Mouse (Mus musculus) heart, adult 8-10 months (tissue): ENCODE results near the gene Nlrp4c. TPM values are rescaled to one million over a fixed set of nuclear protein-coding genes. Genes with fewer than 3 reads are reported as not detected.
"Not testable (repeated sequence)": the region's sequence is repeated elsewhere in the genome, so short reads cannot be mapped to it uniquely, and the experiment has no call there.

Experiments used
- DNase-seq: peaks from one replicate; pipeline ENCODE4 v3.0.0; 2022; ENCODE audit warnings: low spot score
- total RNA-seq, 4 experiments: library from RNA; stranded (reverse); gene quantifications; 2 replicates each; pipeline ENCODE4 v1.2.4; 2022

Nlrp4c gene
- not detected for total RNA-seq

DNA sequence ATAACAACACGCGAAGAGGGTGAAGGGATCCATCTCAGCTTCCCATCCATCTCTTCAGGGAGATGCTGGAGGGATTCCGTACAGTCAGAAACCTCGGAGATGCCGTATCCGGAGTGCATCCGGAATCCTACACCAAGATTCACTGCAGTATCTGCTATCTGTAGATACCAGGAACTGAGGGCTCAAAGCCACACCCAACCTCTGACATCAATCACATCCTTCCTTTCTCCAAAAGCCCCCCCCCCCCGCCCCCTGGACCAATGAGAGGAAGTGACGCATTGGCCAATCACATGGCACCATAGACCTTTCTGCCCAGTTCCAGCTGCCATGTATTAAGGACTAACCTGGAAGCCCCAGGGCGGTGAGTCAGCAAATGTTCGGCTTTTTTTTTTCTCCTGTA, at the start of gene Nlrp4c:
Nlrp4c (plus strand) TSS at position 301 of the 400 bp plus-strand sequence.
- no peak for DNase-seq

DNA sequence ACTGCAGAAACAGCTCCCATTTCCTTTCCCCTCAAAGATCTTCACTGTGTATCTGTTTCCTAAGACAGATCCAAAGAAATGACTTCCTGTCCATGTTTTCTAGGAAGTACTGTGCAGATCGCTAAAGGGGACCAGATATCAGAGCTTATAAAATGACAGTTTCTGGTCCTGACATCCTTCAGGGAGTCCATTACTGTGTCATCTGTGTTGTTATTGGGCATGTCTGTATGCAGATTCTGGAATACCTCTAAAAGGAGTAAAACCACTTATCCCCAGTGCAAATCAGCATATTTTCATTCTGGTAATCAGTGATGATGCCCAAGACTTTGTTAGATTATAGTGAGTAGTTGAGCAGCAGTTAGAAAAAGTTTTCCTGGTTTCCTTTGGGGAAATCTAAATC, 34.1 kb upstream of the Nlrp4c start, which contains the start of gene Vmn1r65:
Vmn1r65 (minus strand) TSS at position 101 of the 400 bp plus-strand sequence.
- no peak for DNase-seq

DNA sequence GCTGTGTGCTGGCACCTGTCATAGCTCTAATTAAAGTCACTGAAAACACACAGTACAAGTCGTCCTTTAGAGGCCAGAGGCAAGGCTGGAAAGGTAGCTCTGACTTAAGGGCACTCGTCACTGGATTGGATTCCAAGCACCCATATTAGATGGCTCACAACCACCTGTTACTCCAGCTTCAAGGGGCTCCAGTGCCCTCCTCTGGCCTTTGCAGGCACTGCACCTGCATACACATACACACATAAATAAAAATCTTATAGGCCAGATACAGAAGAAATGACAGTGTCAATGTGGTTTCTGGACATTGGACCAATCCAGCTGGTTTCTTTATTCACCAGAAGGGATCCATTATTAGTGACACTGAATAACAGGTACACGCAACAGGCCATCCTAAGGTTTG, 74.5 kb downstream of the Nlrp4c start:
- no peak for DNase-seq

DNA sequence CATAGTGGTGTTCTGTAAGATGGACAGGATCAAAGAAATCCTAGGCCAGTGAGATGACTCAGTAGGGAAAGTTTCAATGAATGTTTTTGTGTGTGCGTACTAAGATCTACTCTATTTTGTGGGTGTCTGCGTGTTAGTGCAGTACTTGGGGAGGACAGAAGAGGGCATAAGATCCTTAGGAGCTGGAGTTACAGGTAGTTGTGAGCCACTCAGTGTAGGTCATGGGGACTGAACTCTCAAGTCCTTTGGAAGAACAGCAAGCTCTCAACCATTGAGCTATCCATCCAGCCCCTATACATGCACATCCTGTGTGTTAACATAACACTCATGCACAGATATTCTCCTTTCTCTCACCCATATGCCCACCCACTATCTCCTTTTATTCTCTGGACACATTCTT, 75.1 kb downstream of the Nlrp4c start:
- not testable (repeated sequence) for DNase-seq

DNA sequence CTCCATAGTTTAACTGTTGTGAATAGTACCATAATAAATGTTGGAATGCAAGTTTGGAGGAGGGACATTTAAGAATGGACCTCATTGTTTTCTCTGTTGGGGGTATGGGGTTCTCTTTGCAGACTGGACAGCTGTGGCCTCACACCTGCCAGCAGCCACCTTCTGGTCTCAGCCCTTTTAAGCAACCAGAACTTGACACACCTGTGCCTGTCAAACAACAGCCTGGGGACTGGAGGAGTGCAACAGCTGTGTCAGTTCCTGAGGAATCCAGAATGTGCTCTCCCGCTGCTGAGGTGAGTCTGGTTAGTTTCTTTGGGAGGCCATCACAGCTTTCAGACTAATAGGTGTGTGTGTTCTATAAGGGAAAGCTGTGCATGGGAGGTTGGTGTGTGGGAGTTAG, 76.2 kb downstream of the Nlrp4c start:
- not testable (repeated sequence) for DNase-seq

DNA sequence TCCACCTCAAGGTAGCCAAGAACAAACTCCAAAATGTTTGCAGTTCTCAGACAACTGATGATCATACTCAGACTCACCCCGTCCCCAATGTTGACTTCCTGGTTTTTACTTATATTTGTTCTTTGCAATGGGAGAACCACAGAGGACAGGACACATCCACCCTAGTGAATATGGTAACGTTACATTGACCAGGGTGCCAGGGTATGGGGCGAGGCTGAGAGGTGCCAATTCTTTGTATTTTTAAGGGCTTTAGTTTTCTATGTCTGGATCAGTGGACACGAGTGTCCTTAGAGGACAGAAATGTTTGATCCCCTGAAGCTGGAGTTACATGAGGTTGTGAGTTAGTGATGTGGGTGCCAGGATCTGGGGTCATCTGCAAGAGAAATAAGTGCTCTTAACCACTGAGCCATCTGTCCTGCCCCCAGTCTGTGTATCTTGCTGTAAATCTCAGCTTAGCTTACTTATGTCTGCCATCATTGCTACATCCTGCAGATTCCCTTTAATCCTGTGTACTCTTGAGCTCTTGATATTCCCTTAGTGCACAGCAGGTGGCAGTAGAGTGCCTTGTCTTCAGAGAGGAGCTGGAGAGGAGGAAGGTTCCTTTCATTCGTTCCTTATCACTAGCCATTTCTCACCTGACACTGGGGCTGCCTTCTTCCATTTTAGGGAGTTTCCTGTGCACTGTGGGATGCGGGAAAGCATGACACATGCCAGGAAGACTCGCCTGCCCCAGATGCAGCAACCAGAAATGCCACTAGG, 81.9 kb downstream of the Nlrp4c start:
- peak; percentile 82 for DNase-seq

DNA sequence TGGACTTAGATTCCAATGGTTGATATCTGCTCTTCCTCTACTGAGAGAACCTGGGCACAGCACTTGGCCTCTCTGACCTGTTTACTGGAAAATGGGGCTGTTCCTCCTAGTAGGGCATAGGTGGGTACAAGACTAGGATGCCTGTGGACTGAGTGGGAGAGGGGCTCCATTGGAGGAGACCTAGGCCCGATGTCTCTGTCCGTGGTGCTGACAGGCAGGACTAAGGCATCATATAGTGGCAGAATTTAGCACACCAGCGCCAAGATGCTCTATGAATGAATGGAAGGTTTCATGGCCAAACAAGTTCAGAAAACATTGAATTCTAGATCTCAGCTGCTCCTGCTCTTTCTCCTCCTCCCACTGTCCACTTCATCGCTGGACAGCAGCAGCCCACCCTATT, 85.4 kb downstream of the Nlrp4c start:
- DNase-seq: no peak

DNA sequence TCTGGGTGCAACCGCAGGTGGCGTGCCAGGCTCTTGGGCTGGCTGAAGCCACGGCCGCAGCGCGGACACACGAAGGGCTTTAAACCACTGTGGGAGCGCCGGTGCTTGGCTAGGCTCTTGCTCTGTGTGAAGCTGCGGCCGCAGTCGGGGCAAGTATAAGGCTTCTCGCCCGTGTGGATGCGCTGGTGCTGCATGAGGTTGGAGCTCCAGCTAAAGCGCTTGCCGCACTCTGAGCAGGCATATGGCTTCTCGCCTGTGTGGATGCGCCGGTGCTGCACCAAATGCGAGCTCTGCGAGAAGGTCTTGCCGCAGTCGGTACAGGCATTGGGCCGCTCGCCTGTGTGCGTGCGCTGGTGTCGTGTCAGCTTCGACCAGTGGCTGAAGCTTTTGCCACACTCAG, 87.7 kb downstream of the Nlrp4c start:
- DNase-seq: no peak

DNA sequence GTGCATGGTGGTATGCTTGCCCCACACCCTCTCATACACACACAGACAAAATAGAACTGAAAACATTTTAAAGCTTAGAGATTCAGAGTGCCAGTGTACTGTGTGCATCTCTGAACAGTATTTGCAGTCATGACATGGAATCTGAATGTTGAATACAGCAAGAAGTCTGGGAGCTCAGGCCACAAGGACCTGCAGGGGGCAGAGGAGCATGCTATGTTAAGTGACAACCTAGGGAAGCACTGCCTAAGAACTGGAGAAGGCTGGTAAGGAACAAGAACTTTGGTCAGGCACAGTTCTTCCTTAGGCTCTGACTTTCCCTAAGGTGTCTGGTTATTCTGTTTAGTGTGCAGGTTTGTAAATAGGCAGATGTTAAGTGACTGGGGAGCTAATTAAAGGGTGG, 91.5 kb downstream of the Nlrp4c start:
- DNase-seq: no peak

DNA sequence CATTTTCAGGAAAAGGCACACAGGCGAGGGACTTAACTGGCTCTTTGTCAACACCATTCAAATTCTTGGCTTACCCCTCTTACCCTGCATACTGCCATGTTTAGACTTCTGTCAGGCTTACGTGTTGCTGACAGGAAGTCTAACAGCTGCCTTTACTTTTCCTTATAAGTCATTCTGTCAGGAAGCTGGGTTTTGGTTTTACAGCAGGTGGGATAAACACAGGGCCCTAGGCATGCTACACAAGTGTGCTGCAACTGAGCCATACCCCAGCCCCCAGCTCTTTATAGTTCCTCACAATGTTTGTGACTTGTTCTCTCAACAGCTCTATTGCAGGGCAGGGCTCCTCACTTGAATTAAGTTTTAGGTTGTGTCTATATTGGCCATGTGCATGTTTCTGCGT, 94.3 kb downstream of the Nlrp4c start:
- DNase-seq: no peak

DNA sequence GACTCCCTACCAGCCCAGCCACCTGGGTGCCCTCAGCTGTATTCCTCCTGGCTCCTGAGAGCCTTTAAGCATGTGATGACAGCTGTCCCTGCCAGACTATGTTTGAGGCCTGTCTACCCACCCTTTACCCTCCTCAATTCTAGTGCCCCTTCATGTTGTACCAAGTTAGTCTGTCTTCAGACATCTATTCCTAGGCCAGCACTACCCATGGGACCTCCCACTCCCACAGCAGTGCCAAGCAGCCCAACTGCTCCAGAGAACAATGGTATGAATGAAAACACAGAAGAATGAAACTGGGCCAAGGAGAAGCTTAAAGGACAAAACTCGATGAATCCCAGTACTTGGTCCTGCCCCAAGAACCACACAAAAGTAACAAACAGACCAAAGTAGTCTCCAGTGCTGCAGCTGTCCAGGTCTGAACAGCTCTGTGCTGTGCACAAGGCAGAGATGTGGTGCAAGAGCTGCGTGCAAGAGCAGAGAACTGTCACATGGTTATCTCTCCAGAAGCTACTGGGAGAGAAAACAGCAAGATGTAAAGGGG, 99.1 kb downstream of the Nlrp4c start:
- DNase-seq: no peak

DNA sequence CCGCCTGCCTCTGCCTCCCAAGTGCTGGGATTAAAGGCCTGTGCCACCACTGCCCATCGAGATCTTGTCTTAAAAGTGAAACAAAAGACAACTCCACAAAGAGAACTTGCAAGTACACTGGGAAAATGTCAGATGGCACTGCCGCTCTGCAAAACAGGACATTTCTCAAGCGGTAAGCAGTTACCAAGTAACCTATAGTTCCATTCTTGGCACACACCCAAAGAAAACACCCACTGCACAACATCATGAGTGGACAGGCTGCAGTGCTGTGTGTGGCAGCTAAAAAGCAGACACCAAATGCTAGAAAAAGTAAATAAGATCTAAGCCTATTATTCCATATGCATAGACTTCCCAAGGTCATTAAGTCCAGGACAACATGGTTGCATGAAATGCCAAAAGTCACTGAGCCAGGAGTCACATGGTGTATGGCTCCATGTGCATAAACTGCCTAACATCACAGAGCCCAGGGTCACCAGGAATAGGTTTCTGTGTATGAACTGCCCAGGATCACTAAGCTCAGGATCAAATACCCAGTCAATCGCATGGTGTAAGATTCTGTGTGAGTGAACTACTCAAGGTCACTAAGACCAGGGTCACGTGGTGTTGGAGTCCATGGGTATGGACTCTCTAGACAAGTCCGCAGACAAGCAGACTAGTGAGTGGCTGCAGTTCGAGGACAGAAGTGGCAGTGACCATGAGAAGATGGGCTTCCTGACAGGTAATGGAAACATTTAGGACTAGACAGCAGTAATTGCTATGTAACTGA, 100.6 kb downstream of the Nlrp4c start:
- no peak for DNase-seq

DNA sequence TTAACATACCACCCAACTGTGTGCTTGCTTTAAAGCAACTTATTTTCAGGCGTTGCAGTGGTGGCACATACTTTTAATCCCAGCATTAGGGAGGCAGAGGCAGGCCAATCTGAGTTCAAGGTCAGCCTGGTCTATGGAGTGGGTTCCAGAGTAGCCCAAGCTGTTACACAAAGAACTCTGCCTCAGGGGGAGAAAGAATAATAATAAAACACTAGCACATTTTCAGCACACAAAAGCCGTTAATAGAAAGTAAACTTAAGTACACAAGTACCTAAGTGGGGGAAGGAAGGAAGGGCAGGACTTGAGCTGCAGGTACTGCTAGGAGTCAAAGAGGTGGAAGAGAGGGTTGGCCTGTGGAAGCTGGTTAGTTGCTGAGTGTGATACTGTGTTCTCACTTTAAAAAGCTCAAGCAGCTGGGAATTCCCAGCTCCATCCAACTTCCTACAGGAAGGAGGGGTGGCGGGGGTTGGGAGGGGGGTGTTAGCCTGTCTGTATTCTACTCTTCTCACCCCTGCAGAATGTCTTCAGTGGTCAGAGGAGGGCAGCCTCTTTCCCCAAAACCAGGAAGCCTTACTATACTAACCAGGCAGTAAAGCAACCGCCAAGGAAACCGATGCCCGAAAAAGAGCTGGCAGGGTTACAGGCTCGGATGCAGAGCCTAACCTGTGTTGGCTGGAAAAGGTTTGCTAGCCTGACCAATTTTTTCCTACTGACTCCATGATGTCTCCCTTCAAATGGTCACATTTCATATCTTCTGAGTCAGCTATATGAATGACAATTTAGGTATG, 101.4 kb downstream of the Nlrp4c start:
- no peak for DNase-seq

DNA sequence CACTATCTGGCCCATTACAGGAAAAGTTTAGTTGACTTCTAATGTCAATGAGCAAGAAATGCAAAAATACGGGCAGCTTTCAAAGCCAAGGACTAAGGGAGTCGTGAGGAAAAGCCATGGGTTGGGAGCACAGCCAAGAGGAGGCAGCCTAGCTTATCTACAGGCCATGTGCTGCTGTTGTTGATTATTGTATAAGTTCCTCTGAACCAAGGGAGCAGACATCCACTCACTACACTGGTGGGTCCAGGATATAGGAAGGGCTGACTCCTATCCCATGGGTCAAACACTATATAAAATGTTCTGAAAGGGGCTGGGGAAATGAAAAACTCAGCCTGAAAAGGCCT, 102.0 kb downstream of the Nlrp4c start:
- DNase-seq: no peak

DNA sequence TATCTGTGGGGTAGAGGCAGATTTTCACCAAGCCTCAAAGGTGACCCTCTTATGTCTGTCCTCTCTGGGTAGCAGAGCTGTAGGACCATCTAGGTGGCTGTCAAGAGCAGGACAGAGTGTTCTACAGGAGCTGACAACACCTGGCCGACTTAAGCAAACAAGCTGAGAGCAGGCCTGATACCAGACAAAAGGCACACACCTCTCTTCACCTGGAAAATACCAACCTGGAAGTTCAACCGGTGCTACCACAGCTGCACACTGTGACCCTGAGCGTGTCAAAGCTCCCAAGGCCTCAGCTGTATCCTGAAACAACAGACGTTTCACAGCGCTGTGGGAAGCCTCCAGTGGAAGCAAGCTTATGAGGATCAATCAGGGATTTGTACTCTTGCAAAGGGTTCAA, 102.7 kb downstream of the Nlrp4c start:
- no peak for DNase-seq

DNA sequence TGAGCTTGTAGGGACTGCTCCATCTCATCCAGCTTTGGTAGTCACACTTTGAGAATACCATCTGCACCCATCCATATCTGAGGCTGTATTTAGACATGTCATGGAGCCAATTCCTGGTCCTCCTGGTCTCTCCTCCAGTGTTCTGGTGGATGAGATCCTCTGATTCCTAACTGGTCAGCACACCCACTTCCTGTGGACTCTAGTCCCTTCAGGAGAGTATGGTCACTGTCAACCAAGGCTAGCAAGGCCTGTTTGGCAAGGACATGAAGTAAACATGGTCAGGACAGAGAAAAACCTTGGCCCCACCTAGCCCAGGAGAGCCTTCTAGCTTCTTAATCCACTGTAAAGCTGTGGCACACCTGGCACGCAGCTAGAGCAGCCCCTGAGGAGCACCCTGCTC, 106.3 kb downstream of the Nlrp4c start:
- DNase-seq: no peak

DNA sequence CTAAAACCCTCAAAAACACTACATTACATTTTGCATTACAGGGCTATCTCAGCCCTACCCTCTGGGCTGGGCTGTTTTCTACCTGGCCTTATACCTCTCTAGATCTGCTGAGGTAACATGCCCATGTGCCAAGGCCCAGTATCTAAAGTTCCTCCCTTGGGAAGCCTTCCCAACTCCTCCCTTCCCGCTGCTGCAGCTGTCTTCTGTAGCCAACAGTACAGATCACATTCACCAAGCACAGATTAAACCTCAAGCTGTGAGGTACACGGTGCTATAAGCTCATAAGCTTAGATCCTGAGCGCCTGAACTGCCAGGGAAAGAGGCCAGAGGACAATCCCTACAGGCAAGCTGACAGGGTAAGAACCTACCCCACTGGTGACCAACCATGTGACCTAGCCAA, 107.1 kb downstream of the Nlrp4c start:
- no peak for DNase-seq

DNA sequence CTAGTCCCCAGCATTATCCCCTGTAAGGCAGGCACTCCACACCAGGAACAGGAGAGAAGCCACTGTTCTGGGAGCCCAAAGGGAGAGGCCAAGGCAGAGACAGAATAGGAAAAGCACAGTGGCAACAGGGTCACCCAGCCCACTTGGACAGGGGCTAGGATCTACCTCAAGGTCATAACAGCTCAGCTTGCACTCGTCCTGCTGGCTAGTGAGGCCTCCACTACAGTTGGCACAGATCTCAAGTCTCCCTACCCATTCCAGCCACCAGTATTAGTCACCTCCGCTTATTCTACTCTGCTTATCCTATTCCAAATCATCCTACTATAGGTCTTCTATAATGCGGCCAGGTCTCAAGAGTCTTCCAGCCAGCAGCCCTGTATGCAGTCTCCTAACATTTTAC, 108.2 kb downstream of the Nlrp4c start:
- DNase-seq: no peak

DNA sequence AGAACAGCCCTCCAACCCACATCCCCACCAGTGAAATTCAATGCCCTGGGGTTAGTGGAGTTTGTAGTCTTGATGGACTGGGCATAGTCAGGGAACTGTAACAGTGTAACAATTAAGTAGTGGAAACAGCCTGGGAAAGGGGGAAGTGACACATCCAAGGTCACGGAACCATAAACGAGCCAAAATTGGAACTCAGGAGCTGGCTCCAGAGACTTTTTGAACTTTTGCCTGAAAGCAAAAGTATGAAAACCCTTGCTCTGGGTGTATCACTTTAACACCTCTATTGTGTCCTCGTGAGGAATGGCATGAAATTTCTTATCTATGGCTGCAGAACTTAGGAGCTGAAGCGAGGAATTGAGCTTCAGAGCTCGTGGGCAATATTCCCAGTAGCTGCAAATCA, 109.2 kb downstream of the Nlrp4c start:
- no peak for DNase-seq
